Mouse (Mus musculus) adrenal gland, postnatal 14 days (tissue): ENCODE data around the gene Qrich2. TPM values are rescaled to one million over a fixed set of nuclear protein-coding genes. Genes with fewer than 3 reads are reported as not detected.
"Not testable (repeated sequence)": the region's sequence is repeated elsewhere in the genome, so short reads cannot be mapped to it uniquely, and the experiment has no call there.

ENCODE experiments used
- DNase-seq: peaks from one replicate; pipeline ENCODE4 v3.0.0; 2021; ENCODE audit warnings: mixed read lengths
- total RNA-seq: library from RNA; stranded (reverse); gene quantifications from 2 replicates; pipeline ENCODE4 v1.2.3, GENCODE M21; 2021

Qrich2 gene
- total RNA-seq, 1 experiment from 2014 or later, result not detected

- DNase-seq, result no peak
Measured at GRCm38 (mm10) chr11:116489771-116490231, 23.8 kb upstream of the Qrich2 start.

GRCm38 (mm10) chr11:116488693-116489375 lies 22.8 kb upstream of the Qrich2 start:
- DNase-seq, result peak; percentile 41

- no peak for DNase-seq
Measured at GRCm38 (mm10) chr11:116488207-116488606, 22.2 kb upstream of the Qrich2 start.

GRCm38 (mm10) chr11:116484261-116484660 lies 18.2 kb upstream of the Qrich2 start:
- no peak for DNase-seq

GRCm38 (mm10) chr11:116481776-116482175 lies 15.7 kb upstream of the Qrich2 start:
- DNase-seq, result no peak

- DNase-seq, result no peak
Measured at GRCm38 (mm10) chr11:116480975-116481374, 14.9 kb upstream of the Qrich2 start.

- DNase-seq, result no peak
Measured at GRCm38 (mm10) chr11:116479832-116480231, 13.8 kb upstream of the Qrich2 start.

- DNase-seq, result no peak
Measured at GRCm38 (mm10) chr11:116478978-116479377, 12.9 kb upstream of the Qrich2 start.

- no peak for DNase-seq
Measured at GRCm38 (mm10) chr11:116477160-116477759, 11.2 kb upstream of the Qrich2 start.

GRCm38 (mm10) chr11:116476696-116477095 lies 10.7 kb upstream of the Qrich2 start:
- no peak for DNase-seq

- peak; percentile 46 for DNase-seq
Measured at GRCm38 (mm10) chr11:116476041-116476440, 10.0 kb upstream of the Qrich2 start.

- no peak for DNase-seq
Measured at GRCm38 (mm10) chr11:116472275-116472674, 6.2 kb upstream of the Qrich2 start.

- peak; percentile 66 for DNase-seq
Measured at GRCm38 (mm10) chr11:116470896-116471295, 4.9 kb upstream of the Qrich2 start.

GRCm38 (mm10) chr11:116470249-116470648 lies 4.2 kb upstream of the Qrich2 start:
- no peak for DNase-seq

- DNase-seq, result not testable (repeated sequence)
Measured at GRCm38 (mm10) chr11:116468338-116468737, 2.3 kb upstream of the Qrich2 start.

GRCm38 (mm10) chr11:116463833-116464232 lies 2.2 kb downstream of the Qrich2 start:
- DNase-seq, result peak; percentile 94

- no peak for DNase-seq
Measured at GRCm38 (mm10) chr11:116463338-116463737, 2.7 kb downstream of the Qrich2 start.

GRCm38 (mm10) chr11:116459786-116460185 lies 6.3 kb downstream of the Qrich2 start:
- no peak for DNase-seq

GRCm38 (mm10) chr11:116456234-116456633 lies 9.8 kb downstream of the Qrich2 start:
- no peak for DNase-seq

GRCm38 (mm10) chr11:116453889-116454288 lies 12.2 kb downstream of the Qrich2 start:
- DNase-seq, result no peak

- DNase-seq, result no peak
Measured at GRCm38 (mm10) chr11:116449341-116449740, 16.7 kb downstream of the Qrich2 start.

- no peak for DNase-seq
Measured at GRCm38 (mm10) chr11:116447822-116448221, 18.2 kb downstream of the Qrich2 start.

- DNase-seq, result no peak
Measured at GRCm38 (mm10) chr11:116446308-116446887, 19.6 kb downstream of the Qrich2 start.
